Mouse (Mus musculus): ENCODE measurements around the gene Nus1.

DNA sequence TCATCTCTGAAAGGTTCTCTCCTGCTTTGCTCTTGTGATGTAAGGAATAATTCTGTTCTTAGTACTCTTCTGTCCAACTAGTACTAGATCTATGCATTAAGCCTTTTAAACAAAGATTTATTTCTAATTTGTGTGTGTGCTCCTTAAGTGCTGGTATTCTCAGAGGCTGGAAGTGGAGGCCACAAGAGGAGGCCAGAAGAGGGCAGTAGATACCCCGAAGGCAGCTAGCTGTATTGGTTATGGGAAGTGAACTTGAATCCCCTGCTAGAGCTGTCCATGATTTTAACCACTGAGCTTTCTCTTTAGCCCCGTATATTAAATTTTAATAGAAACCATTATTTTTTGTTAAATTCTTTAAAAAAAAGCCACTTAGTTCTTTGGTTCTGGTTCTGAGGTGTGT is 5.8 kb downstream of the Nus1 start:
- TF ChIP-seq POLR2A (IDR thresholded peaks at IDR 0.05; ENCODE audit: borderline replicate concordance, low read depth, low read length) (no peak), CTCF (IDR thresholded peaks at IDR 0.05; ENCODE audit: low read depth, low read length) (peak; percentile 26; the same call in 1 of the 2 replicates)

Data from bone marrow macrophage, adult 2 months (primary cell).